Mouse (Mus musculus): ENCODE data around the gene Hist1h2ad.
"Not testable (repeated sequence)": the region's sequence is repeated elsewhere in the genome, so short reads cannot be mapped to it uniquely, and the experiment has no call there.

- TF ChIP-seq CTCF (IDR thresholded peaks at IDR 0.05; ENCODE audit: borderline replicate concordance, insufficient read depth, low read depth, low read length); POLR2A (IDR thresholded peaks at IDR 0.05; ENCODE audit: borderline replicate concordance, insufficient read depth, low read length): not testable (repeated sequence)
Observed at GRCm38 (mm10) chr13:23544787-23545120, 29.4 kb upstream of the Hist1h2ad start.

Measured in cerebellum, adult 2 months (tissue).